Mouse (Mus musculus): Measurements from ENCODE around the gene Rarb. TPM values are rescaled to one million over a fixed set of nuclear protein-coding genes. Genes with fewer than 3 reads are reported as not detected.

Rarb gene
- polyA plus RNA-seq, 1 experiment from 2014 or later, result 13.9 TPM

DNA sequence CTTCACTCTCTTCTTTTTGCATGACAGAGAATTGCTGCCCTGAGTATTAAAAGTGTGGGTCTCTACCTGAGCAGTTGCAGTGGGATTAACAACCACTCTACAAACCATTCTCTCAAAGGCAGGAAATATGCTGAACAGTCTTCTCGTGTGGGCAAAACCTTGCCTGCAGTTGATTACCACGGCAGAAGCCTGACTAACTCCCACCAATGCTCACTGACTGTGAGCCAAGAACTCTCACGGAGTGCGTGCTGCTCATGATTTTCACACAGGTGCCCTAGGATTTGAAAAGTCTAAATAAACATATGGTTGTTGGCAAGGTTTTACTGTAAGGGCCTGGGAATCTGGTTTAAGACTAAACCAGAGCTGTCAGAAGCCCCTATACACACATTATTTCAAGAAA is 309.1 kb downstream of the Rarb start:
- Histone ChIP-seq H3K27ac (ENCODE audit: low read depth, low read length) (no peak overlapping the region), H3K27me3 (replicated peaks; ENCODE audit: control insufficient read depth, insufficient read depth, low read length) (no peaks in the 10 kb centered on the region), H3K4me2 (ENCODE audit: low read length) (no peak overlapping the region), H3K4me3 (ENCODE audit: low read depth, low read length) (no peak overlapping the region), H3K4me1 (ENCODE audit: control insufficient read depth, insufficient read depth, low read length) (no peaks in the 10 kb centered on the region), H3K9me3 (replicated peaks; ENCODE audit: control insufficient read depth, low read length) (no peaks in the 10 kb centered on the region), H3K9ac (ENCODE audit: low read length) (no peak overlapping the region), H3K36me3 (ENCODE audit: control insufficient read depth, insufficient read depth, low read length) (no peaks in the 10 kb centered on the region)
- no peak for DNase-seq (ENCODE audit: low spot score)
- ATAC-seq, result no peak
- 73% methylated on average over 4 of the region's 4 CpGs for WGBS

- Histone ChIP-seq H3K27me3 (replicated peaks; ENCODE audit: control insufficient read depth, insufficient read depth, low read length) (no peaks in the 10 kb centered on the region), H3K4me2 (ENCODE audit: low read length) (no peak overlapping the region), H3K4me1 (ENCODE audit: control insufficient read depth, insufficient read depth, low read length) (no peaks in the 10 kb centered on the region), H3K4me3 (ENCODE audit: low read depth, low read length) (no peak overlapping the region), H3K27ac (ENCODE audit: low read depth, low read length) (no peak overlapping the region), H3K9me3 (replicated peaks; ENCODE audit: control insufficient read depth, low read length) (no peaks in the 10 kb centered on the region), H3K36me3 (ENCODE audit: control insufficient read depth, insufficient read depth, low read length) (no peaks in the 10 kb centered on the region), H3K9ac (ENCODE audit: low read length) (no peak overlapping the region)
- DNase-seq (ENCODE audit: low spot score) (no peak), ATAC-seq (no peak)
- 96% methylated on average over 7 of the region's 7 CpGs for WGBS
Measured at GRCm38 (mm10) chr14:16508760-16509159, 310.2 kb downstream of the Rarb start.

GRCm38 (mm10) chr14:16497226-16497661 is 321.7 kb downstream of the Rarb start:
- WGBS, result 68% methylated on average over 2 of the region's 2 CpGs
- Histone ChIP-seq H3K9me3 (replicated peaks; ENCODE audit: control insufficient read depth, low read length) (no peaks in the 10 kb centered on the region), H3K27ac (ENCODE audit: low read depth, low read length) (no peak overlapping the region), H3K27me3 (replicated peaks; ENCODE audit: control insufficient read depth, insufficient read depth, low read length) (no peaks in the 10 kb centered on the region), H3K4me1 (ENCODE audit: control insufficient read depth, insufficient read depth, low read length) (no peaks in the 10 kb centered on the region), H3K4me2 (ENCODE audit: low read length) (no peak overlapping the region), H3K4me3 (ENCODE audit: low read depth, low read length) (no peak overlapping the region), H3K36me3 (ENCODE audit: control insufficient read depth, insufficient read depth, low read length) (no peaks in the 10 kb centered on the region), H3K9ac (ENCODE audit: low read length) (no peak overlapping the region)
- ATAC-seq, result no peak
- DNase-seq (ENCODE audit: low spot score), result no peak

DNA sequence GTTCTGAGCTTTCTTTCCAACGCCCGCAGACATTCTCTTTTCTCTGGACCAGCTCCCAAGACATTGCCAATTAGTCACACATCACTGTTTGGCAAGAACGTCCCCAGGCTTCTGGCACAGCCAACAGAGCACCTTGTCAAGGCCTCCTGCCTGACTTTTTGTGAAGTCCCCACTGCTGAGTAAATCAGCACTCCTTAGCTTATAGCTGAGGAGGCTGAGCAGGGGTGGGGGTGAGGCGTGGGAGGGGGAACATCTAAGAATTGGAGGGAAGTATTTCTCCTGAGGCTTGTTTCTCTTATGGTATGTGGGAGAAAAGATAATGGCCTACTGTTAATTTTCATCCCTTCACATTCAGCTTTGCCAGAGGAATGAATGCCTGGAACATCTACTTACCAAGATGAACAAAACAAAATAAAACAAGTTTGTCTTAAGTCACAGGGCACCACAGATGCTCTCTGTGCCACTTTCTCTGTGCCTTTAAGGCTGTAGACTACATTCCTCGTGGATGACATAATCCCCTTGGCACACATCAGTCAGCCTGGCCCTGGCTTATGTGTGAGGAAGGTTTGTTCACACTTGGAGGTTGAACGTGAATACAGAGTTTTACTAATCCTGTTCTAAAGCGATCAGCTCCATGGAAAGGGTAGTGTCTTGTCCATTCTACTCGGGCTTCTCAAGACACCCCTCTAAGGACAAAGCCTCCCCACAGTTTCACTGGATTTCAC is 335.1 kb downstream of the Rarb start:
- WGBS, result 24% methylated on average over 8 of the region's 8 CpGs
- no peak overlapping the region for H3K4me2 ChIP-seq (ENCODE audit: low read length)
- no peaks in the 10 kb centered on the region for H3K36me3 ChIP-seq (ENCODE audit: control insufficient read depth, insufficient read depth, low read length)
- no peak overlapping the region for H3K4me3 ChIP-seq (ENCODE audit: low read depth, low read length)
- peak; percentile 73 for DNase-seq (ENCODE audit: low spot score)
- H3K9ac ChIP-seq (ENCODE audit: low read length), result no peak overlapping the region
- 0 out of 2 replicates have a peak, but pooled peaks cover 8% of the 10 kb centered on the region for H3K4me1 ChIP-seq (ENCODE audit: control insufficient read depth, insufficient read depth, low read length)
- H3K9me3 ChIP-seq (replicated peaks; ENCODE audit: control insufficient read depth, low read length), result no peaks in the 10 kb centered on the region
- ATAC-seq, result peak; percentile 93
- H3K27me3 ChIP-seq (replicated peaks; ENCODE audit: control insufficient read depth, insufficient read depth, low read length), result no peaks in the 10 kb centered on the region
- H3K27ac ChIP-seq (ENCODE audit: low read depth, low read length), result no peak overlapping the region

- no peak for ATAC-seq
- no peak for DNase-seq (ENCODE audit: low spot score)
- Histone ChIP-seq H3K9me3 (replicated peaks; ENCODE audit: control insufficient read depth, low read length) (no peaks in the 10 kb centered on the region), H3K27ac (ENCODE audit: low read depth, low read length) (no peak overlapping the region), H3K4me1 (ENCODE audit: control insufficient read depth, insufficient read depth, low read length) (0 out of 2 replicates have a peak, but pooled peaks cover 8% of the 10 kb centered on the region), H3K27me3 (replicated peaks; ENCODE audit: control insufficient read depth, insufficient read depth, low read length) (no peaks in the 10 kb centered on the region), H3K4me2 (ENCODE audit: low read length) (no peak overlapping the region), H3K36me3 (ENCODE audit: control insufficient read depth, insufficient read depth, low read length) (no peaks in the 10 kb centered on the region), H3K9ac (ENCODE audit: low read length) (no peak overlapping the region), H3K4me3 (ENCODE audit: low read depth, low read length) (no peak overlapping the region)
- WGBS, result 69% methylated on average over 6 of the region's 6 CpGs
Measured at GRCm38 (mm10) chr14:16480621-16481020, 338.3 kb downstream of the Rarb start.

GRCm38 (mm10) chr14:16479521-16479920 is 339.4 kb downstream of the Rarb start:
- WGBS, result 67% methylated on average over 2 of the region's 2 CpGs
- Histone ChIP-seq H3K4me3 (ENCODE audit: low read depth, low read length) (no peak overlapping the region), H3K4me2 (ENCODE audit: low read length) (no peak overlapping the region), H3K27ac (ENCODE audit: low read depth, low read length) (no peak overlapping the region), H3K36me3 (ENCODE audit: control insufficient read depth, insufficient read depth, low read length) (no peaks in the 10 kb centered on the region), H3K4me1 (ENCODE audit: control insufficient read depth, insufficient read depth, low read length) (0 out of 2 replicates have a peak, but pooled peaks cover 8% of the 10 kb centered on the region), H3K9me3 (replicated peaks; ENCODE audit: control insufficient read depth, low read length) (no peaks in the 10 kb centered on the region), H3K27me3 (replicated peaks; ENCODE audit: control insufficient read depth, insufficient read depth, low read length) (no peaks in the 10 kb centered on the region), H3K9ac (ENCODE audit: low read length) (no peak overlapping the region)
- DNase-seq (ENCODE audit: low spot score), result no peak
- ATAC-seq, result no peak

DNA sequence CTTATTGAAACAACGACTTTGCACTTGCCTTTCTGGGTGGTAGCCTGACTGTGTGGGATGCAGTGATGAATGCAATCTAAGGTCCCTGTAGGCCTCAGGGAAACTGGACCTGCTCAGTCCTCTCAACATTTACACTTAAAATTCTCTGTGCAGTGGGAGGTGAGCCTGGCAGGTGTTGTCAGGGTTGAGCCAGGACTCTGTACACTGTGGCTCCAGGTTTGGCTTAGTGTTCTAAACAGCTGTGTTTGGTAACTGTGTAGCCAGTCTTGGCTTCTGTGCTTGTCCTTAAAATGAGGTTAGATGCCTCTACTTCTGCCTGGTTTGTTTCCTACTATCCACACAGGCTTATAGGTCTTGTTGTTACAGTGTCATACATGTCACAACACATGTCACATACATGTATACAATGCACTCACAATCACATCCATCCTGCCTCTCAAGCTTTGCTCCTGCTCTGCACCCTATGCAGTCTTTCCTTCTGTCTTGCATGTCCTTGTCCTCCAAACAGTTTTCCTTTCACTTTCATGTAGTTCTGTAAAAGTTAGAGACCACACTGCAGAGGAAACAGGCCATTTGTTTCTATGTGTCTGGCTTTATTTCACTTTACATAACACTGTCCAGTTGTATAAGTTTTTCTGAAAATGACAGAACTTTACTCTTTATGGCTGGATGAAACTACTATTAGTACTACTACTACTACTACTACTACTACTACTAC is 340.2 kb downstream of the Rarb start:
- ATAC-seq (no peak), DNase-seq (ENCODE audit: low spot score) (no peak)
- no peak overlapping the region for H3K4me2 ChIP-seq (ENCODE audit: low read length)
- H3K4me3 ChIP-seq (ENCODE audit: low read depth, low read length), result no peak overlapping the region
- no peak overlapping the region for H3K27ac ChIP-seq (ENCODE audit: low read depth, low read length)
- no peaks in the 10 kb centered on the region for H3K9me3 ChIP-seq (replicated peaks; ENCODE audit: control insufficient read depth, low read length)
- H3K4me1 ChIP-seq (ENCODE audit: control insufficient read depth, insufficient read depth, low read length), result 0 out of 2 replicates have a peak, but pooled peaks cover 4% of the 10 kb centered on the region
- H3K36me3 ChIP-seq (ENCODE audit: control insufficient read depth, insufficient read depth, low read length), result no peaks in the 10 kb centered on the region
- no peaks in the 10 kb centered on the region for H3K27me3 ChIP-seq (replicated peaks; ENCODE audit: control insufficient read depth, insufficient read depth, low read length)
- 93% methylated on average over 1 of the region's 1 CpGs for WGBS
- H3K9ac ChIP-seq (ENCODE audit: low read length), result no peak overlapping the region

GRCm38 (mm10) chr14:16448269-16448987 is 370.5 kb downstream of the Rarb start:
- no peak overlapping the region for H3K9ac ChIP-seq (ENCODE audit: low read length)
- no peaks in the 10 kb centered on the region for H3K36me3 ChIP-seq (ENCODE audit: control insufficient read depth, insufficient read depth, low read length)
- peak; percentile 65; the same call in 1 of the 2 replicates for ATAC-seq
- H3K9me3 ChIP-seq (replicated peaks; ENCODE audit: control insufficient read depth, low read length), result no peaks in the 10 kb centered on the region
- no peak for DNase-seq (ENCODE audit: low spot score)
- H3K4me3 ChIP-seq (ENCODE audit: low read depth, low read length), result no peak overlapping the region
- H3K4me2 ChIP-seq (ENCODE audit: low read length), result no peak overlapping the region
- no peak overlapping the region for H3K27ac ChIP-seq (ENCODE audit: low read depth, low read length)
- H3K4me1 ChIP-seq (ENCODE audit: control insufficient read depth, insufficient read depth, low read length), result no peaks in the 10 kb centered on the region
- WGBS, result 15% methylated on average over 4 of the region's 4 CpGs
- H3K27me3 ChIP-seq (replicated peaks; ENCODE audit: control insufficient read depth, insufficient read depth, low read length), result no peaks in the 10 kb centered on the region

All from forebrain, embryonic 14.5 days (tissue).